Mouse (Mus musculus): ENCODE data around the gene Rps8. TPM values are rescaled to one million over a fixed set of nuclear protein-coding genes. Genes with fewer than 3 reads are reported as not detected.

The Rps8 gene
- polyA plus RNA-seq, 1 experiment from 2014 or later, result 1,137 TPM

GRCm38 (mm10) chr4:117159666-117160065 lies 3.6 kb upstream of the Rps8 start:
- Histone ChIP-seq H3K4me3 (replicated peaks; ENCODE audit: low read depth, low read length) (no peak overlapping the region), H3K9ac (ENCODE audit: low read depth, low read length) (no peak overlapping the region), H3K9me3 (replicated peaks; ENCODE audit: low read length) (no peaks in the 10 kb centered on the region), H3K4me2 (ENCODE audit: low read length) (no peak overlapping the region), H3K4me1 (replicated peaks; ENCODE audit: insufficient read depth, low read length) (no peaks in the 10 kb centered on the region), H3K27ac (no peak overlapping the region), H3K27me3 (ENCODE audit: insufficient read depth, low read length) (no peaks in the 10 kb centered on the region), H3K36me3 (ENCODE audit: insufficient read depth, low read length) (peaks cover 23% of the 10 kb centered on the region)
- TF ChIP-seq CTCF (IDR thresholded peaks at IDR 0.05; ENCODE audit: low read depth), result no peak
- ATAC-seq (replicated peaks; ENCODE audit: low FRiP score, low read depth) (no peak), DNase-seq (ENCODE audit: low spot score) (no peak)
- WGBS, result 84% methylated on average over 10 of the region's 10 CpGs

- Histone ChIP-seq H3K36me3 (ENCODE audit: insufficient read depth, low read length) (peaks cover 32% of the 10 kb centered on the region), H3K9me3 (replicated peaks; ENCODE audit: low read length) (no peaks in the 10 kb centered on the region), H3K4me1 (replicated peaks; ENCODE audit: insufficient read depth, low read length) (peaks cover 6% of the 10 kb centered on the region; the same call in 1 of the 2 replicates), H3K9ac (ENCODE audit: low read depth, low read length) (peak overlapping the region; percentile 90; the same call in 1 of the 2 replicates), H3K27me3 (ENCODE audit: insufficient read depth, low read length) (no peaks in the 10 kb centered on the region), H3K4me2 (ENCODE audit: low read length) (peak overlapping the region; percentile 86), H3K4me3 (replicated peaks; ENCODE audit: low read depth, low read length) (peak overlapping the region; percentile 93), H3K27ac (peak overlapping the region; percentile 95)
- 28% methylated on average over 6 of the region's 6 CpGs for WGBS
- ATAC-seq (replicated peaks; ENCODE audit: low FRiP score, low read depth) (no peak), DNase-seq (ENCODE audit: low spot score) (no peak)
- no peak for TF ChIP-seq CTCF (IDR thresholded peaks at IDR 0.05; ENCODE audit: low read depth)
These were observed 329 bp upstream of the Rps8 start for GRCm38 (mm10) chr4:117156372-117156771.

- Histone ChIP-seq H3K27me3 (ENCODE audit: insufficient read depth, low read length) (no peaks in the 10 kb centered on the region), H3K36me3 (ENCODE audit: insufficient read depth, low read length) (peaks cover 35% of the 10 kb centered on the region), H3K4me1 (replicated peaks; ENCODE audit: insufficient read depth, low read length) (peaks cover 6% of the 10 kb centered on the region; the same call in 1 of the 2 replicates), H3K9ac (ENCODE audit: low read depth, low read length) (peak overlapping the region; percentile 90), H3K27ac (peak overlapping the region; percentile 95), H3K4me2 (ENCODE audit: low read length) (peak overlapping the region; percentile 86), H3K4me3 (replicated peaks; ENCODE audit: low read depth, low read length) (peak overlapping the region; percentile 93), H3K9me3 (replicated peaks; ENCODE audit: low read length) (no peaks in the 10 kb centered on the region)
- 2% methylated on average over 44 of the region's 44 CpGs for WGBS
- no peak for TF ChIP-seq CTCF (IDR thresholded peaks at IDR 0.05; ENCODE audit: low read depth)
- DNase-seq (ENCODE audit: low spot score) (no peak), ATAC-seq (replicated peaks; ENCODE audit: low FRiP score, low read depth) (peak; percentile 18; the same call in 1 of the 2 replicates)
These were observed 837 bp downstream of the Rps8 start for GRCm38 (mm10) chr4:117155020-117155791.

- no peak overlapping the region for H3K9ac ChIP-seq (ENCODE audit: low read depth, low read length)
- no peak overlapping the region for H3K27ac ChIP-seq
- H3K4me2 ChIP-seq (ENCODE audit: low read length), result no peak overlapping the region
These were observed 3.3 kb downstream of the Rps8 start for GRCm38 (mm10) chr4:117152714-117153113.

GRCm38 (mm10) chr4:117151416-117151815 lies 4.6 kb downstream of the Rps8 start:
- Histone ChIP-seq H3K4me1 (replicated peaks; ENCODE audit: insufficient read depth, low read length) (peaks cover 6% of the 10 kb centered on the region; the same call in 1 of the 2 replicates), H3K9me3 (replicated peaks; ENCODE audit: low read length) (no peaks in the 10 kb centered on the region), H3K4me2 (ENCODE audit: low read length) (no peak overlapping the region), H3K27me3 (ENCODE audit: insufficient read depth, low read length) (no peaks in the 10 kb centered on the region), H3K4me3 (replicated peaks; ENCODE audit: low read depth, low read length) (no peak overlapping the region), H3K27ac (no peak overlapping the region), H3K9ac (ENCODE audit: low read depth, low read length) (no peak overlapping the region), H3K36me3 (ENCODE audit: insufficient read depth, low read length) (peaks cover 31% of the 10 kb centered on the region)
- no peak for TF ChIP-seq CTCF (IDR thresholded peaks at IDR 0.05; ENCODE audit: low read depth)
- ATAC-seq (replicated peaks; ENCODE audit: low FRiP score, low read depth) (no peak), DNase-seq (ENCODE audit: low spot score) (no peak)
- WGBS, result 53% methylated on average over 1 of the region's 1 CpGs

More at GRCm38 (mm10) chr4:117152714-117153113, 3.3 kb downstream of the Rps8 start:
- no peak overlapping the region for H3K4me3 ChIP-seq (replicated peaks; ENCODE audit: low read depth, low read length)
- peaks cover 31% of the 10 kb centered on the region for H3K36me3 ChIP-seq (ENCODE audit: insufficient read depth, low read length)
- peaks cover 6% of the 10 kb centered on the region; the same call in 1 of the 2 replicates for H3K4me1 ChIP-seq (replicated peaks; ENCODE audit: insufficient read depth, low read length)
- no peaks in the 10 kb centered on the region for H3K9me3 ChIP-seq (replicated peaks; ENCODE audit: low read length)
- H3K27me3 ChIP-seq (ENCODE audit: insufficient read depth, low read length), result no peaks in the 10 kb centered on the region
- ATAC-seq (replicated peaks; ENCODE audit: low FRiP score, low read depth) (no peak), DNase-seq (ENCODE audit: low spot score) (no peak)
- WGBS, result 72% methylated on average over 5 of the region's 5 CpGs
- no peak for TF ChIP-seq CTCF (IDR thresholded peaks at IDR 0.05; ENCODE audit: low read depth)

- Histone ChIP-seq H3K36me3 (ENCODE audit: insufficient read depth, low read length) (peaks cover 31% of the 10 kb centered on the region), H3K9ac (ENCODE audit: low read depth, low read length) (no peak overlapping the region), H3K27me3 (ENCODE audit: insufficient read depth, low read length) (no peaks in the 10 kb centered on the region), H3K4me3 (replicated peaks; ENCODE audit: low read depth, low read length) (no peak overlapping the region), H3K27ac (no peak overlapping the region), H3K4me2 (ENCODE audit: low read length) (no peak overlapping the region), H3K9me3 (replicated peaks; ENCODE audit: low read length) (no peaks in the 10 kb centered on the region), H3K4me1 (replicated peaks; ENCODE audit: insufficient read depth, low read length) (peaks cover 6% of the 10 kb centered on the region; the same call in 1 of the 2 replicates)
- TF ChIP-seq CTCF (IDR thresholded peaks at IDR 0.05; ENCODE audit: low read depth), result no peak
- no peak for ATAC-seq (replicated peaks; ENCODE audit: low FRiP score, low read depth)
- no peak for DNase-seq (ENCODE audit: low spot score)
- 93% methylated on average over 6 of the region's 6 CpGs for WGBS
These were observed 5.8 kb downstream of the Rps8 start for GRCm38 (mm10) chr4:117150212-117150733.

All from kidney, postnatal 0 days (tissue).